Mouse (Mus musculus): ENCODE measurements at regions not wholly inside any gene's neighbourhood (a gene's known extent, or its start where the extent isn't known, plus 50 kb on each side); places are given as distances from the start of the nearest gene placed in this dataset.
"Not testable (repeated sequence)": the region's sequence is repeated elsewhere in the genome, so short reads cannot be mapped to it uniquely, and the experiment has no call there.

DNA sequence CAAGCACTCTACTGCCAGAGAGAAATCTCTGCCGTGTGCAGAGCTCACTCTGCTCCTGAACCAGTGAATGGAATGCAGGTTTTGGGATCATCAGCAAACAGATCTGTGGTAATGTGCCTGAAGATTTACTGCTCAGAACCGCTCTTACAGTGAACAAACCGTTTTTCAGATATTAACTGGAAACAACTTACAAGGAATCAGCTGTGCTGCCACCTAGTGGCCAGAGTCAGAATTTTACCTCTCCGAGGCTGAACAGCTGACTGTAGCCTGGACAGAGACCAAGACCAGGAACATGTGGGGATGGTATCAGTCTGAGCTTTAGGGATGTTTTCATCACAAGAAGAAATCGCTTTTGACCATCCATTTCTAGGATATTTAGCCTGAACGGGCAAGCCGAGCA is 65.3 kb downstream of the Gm15023 start:
- not testable (repeated sequence) for H3K27ac ChIP-seq (ENCODE audit: control insufficient read depth, insufficient read depth, low read length); H3K4me1 ChIP-seq (replicated peaks; ENCODE audit: control insufficient read depth, insufficient read depth, low read length); H3K27me3 ChIP-seq (ENCODE audit: control insufficient read depth, insufficient read depth, low read length); H3K4me3 ChIP-seq (ENCODE audit: control insufficient read depth, insufficient read depth, low read length); H3K36me3 ChIP-seq (ENCODE audit: control insufficient read depth, insufficient read depth, low read length)
- DNase-seq = peak; percentile 20
- WGBS = 20% methylated on average over 6 of the region's 7 CpGs

DNA sequence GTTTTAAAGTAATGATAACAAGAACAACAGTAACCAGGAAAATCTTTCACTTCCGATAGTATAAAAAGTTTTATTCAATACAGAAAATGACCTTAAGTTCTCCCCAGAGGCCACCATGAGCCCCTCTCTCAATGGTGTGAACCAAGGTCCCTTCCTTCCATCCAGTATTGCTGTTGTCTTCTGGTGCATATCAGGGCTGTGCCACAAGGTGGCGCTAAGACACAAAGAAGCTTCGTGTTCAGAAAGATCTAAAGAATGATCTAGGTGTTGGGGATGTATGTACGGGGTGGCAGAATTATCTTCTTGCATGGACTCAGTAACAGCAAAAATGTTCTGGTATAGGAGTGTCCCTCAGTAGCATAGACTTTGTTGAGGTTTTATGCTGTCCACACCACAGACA is 66.6 kb downstream of the Gm15023 start:
- H3K27ac ChIP-seq (ENCODE audit: control insufficient read depth, insufficient read depth, low read length); H3K36me3 ChIP-seq (ENCODE audit: control insufficient read depth, insufficient read depth, low read length); H3K27me3 ChIP-seq (ENCODE audit: control insufficient read depth, insufficient read depth, low read length); H3K4me3 ChIP-seq (ENCODE audit: control insufficient read depth, insufficient read depth, low read length); H3K4me1 ChIP-seq (replicated peaks; ENCODE audit: control insufficient read depth, insufficient read depth, low read length): not testable (repeated sequence)
- DNase-seq = peak; percentile 55
- 11% methylated on average over 4 of the region's 4 CpGs for WGBS

DNA sequence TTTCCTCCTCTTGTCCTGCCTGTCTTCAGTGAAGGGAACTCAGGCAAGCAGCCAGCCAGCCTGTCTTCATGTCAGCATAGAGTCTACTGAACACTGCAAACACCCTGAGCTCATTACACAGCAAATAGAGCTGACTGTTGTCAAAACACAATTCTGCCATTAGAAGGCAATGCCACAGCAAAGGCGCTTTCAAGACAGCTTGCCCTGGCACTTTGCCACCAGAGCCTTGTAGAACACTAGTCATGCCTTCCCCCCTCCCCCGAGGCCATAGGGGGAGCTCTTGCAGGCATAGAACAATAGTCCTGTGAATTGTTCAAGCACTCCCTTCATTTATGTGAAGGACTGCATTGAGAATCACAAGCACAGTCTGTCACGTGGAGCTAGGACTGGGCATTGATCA is 75.8 kb downstream of the Gm15023 start:
- TF ChIP-seq POLR2A (IDR thresholded peaks at IDR 0.05; ENCODE audit: control insufficient read depth, extremely low read depth, insufficient read depth, low read length, poor library complexity) (no peak), CTCF (IDR thresholded peaks at IDR 0.05; ENCODE audit: borderline replicate concordance, control insufficient read depth, extremely low read depth, insufficient read depth, low read length, poor library complexity) (no peak)
- H3K4me3 ChIP-seq (ENCODE audit: control insufficient read depth, insufficient read depth, low read length) = no peak overlapping the region
- no peaks in the 10 kb centered on the region for H3K27me3 ChIP-seq (ENCODE audit: control insufficient read depth, insufficient read depth, low read length)
- H3K27ac ChIP-seq (ENCODE audit: control insufficient read depth, insufficient read depth, low read length) = no peak overlapping the region
- no peak for DNase-seq
- no peaks in the 10 kb centered on the region for H3K4me1 ChIP-seq (replicated peaks; ENCODE audit: control insufficient read depth, insufficient read depth, low read length)
- no peaks in the 10 kb centered on the region for H3K36me3 ChIP-seq (ENCODE audit: control insufficient read depth, insufficient read depth, low read length)
- WGBS = 59% methylated on average over 3 of the region's 3 CpGs

DNA sequence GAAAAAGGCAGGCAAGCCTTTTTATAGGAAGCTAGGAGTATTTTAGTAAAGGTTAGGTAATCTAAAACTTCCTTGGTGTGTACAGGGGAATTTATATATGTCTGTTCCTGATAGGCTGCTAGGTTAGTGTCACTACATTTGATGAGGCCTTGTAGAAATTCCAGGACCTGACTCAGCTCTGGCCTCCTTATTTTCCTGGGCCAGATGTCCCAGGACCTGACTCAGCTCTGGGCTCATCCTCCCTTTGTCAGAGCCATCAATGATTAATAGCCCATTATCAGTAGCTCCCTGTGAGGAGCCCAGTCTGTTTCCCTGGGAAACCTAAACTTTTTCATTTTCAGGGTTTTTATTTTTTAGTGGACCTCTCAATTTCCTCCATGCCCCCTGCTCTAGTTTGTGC is 79.3 kb downstream of the Gm15023 start:
- Histone ChIP-seq H3K27me3 (ENCODE audit: control insufficient read depth, insufficient read depth, low read length) (no peaks in the 10 kb centered on the region), H3K27ac (ENCODE audit: control insufficient read depth, insufficient read depth, low read length) (no peak overlapping the region), H3K4me1 (replicated peaks; ENCODE audit: control insufficient read depth, insufficient read depth, low read length) (no peaks in the 10 kb centered on the region), H3K36me3 (ENCODE audit: control insufficient read depth, insufficient read depth, low read length) (no peaks in the 10 kb centered on the region), H3K4me3 (ENCODE audit: control insufficient read depth, insufficient read depth, low read length) (no peak overlapping the region)
- DNase-seq = no peak
- TF ChIP-seq POLR2A (IDR thresholded peaks at IDR 0.05; ENCODE audit: control insufficient read depth, extremely low read depth, insufficient read depth, low read length, poor library complexity) (no peak), CTCF (IDR thresholded peaks at IDR 0.05; ENCODE audit: borderline replicate concordance, control insufficient read depth, extremely low read depth, insufficient read depth, low read length, poor library complexity) (no peak)

DNA sequence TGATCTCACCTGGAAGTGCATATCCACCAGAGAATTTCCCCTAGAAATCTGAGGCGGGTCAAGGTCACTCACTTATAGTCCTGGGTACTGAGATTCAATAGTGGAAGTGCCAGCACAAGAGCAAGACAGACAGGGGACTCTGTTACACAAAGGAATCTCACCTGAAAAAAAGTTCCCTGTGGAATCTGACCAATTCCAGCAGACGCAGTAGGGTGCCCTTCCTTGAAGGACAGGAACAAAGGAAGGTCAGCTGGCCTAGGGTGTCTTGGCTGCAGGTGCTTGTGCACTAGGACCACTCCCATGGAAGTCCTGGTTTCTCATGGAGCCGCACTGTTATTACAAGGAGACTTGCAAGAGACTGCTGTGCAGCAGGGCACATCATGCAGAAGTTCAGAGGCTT is 81.2 kb downstream of the Gm15023 start:
- 87% methylated on average over 3 of the region's 3 CpGs for WGBS
- TF ChIP-seq POLR2A (IDR thresholded peaks at IDR 0.05; ENCODE audit: control insufficient read depth, extremely low read depth, insufficient read depth, low read length, poor library complexity) (no peak), CTCF (IDR thresholded peaks at IDR 0.05; ENCODE audit: borderline replicate concordance, control insufficient read depth, extremely low read depth, insufficient read depth, low read length, poor library complexity) (no peak)
- H3K4me1 ChIP-seq (replicated peaks; ENCODE audit: control insufficient read depth, insufficient read depth, low read length) = no peaks in the 10 kb centered on the region
- H3K36me3 ChIP-seq (ENCODE audit: control insufficient read depth, insufficient read depth, low read length) = no peaks in the 10 kb centered on the region
- H3K27me3 ChIP-seq (ENCODE audit: control insufficient read depth, insufficient read depth, low read length) = no peaks in the 10 kb centered on the region
- H3K27ac ChIP-seq (ENCODE audit: control insufficient read depth, insufficient read depth, low read length) = no peak overlapping the region
- H3K4me3 ChIP-seq (ENCODE audit: control insufficient read depth, insufficient read depth, low read length) = no peak overlapping the region
- no peak for DNase-seq

DNA sequence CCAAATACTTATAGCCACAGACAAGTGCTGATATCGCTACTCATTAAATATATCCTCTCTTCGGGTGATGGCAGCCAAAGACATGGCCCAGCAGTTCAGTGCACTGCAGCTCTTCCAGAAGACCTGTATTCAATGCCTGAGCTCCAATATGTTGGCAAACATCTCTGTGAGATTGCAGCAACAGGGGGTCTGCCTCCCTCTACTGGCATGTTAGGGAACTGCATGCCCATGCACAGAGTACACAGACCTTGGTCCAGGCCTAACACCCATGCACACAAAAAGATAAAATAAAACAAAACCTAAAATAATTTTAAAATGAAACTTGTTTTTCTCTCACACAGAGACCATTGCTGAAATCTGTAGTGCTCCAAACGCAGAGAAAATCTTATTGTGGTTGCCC is 82.1 kb upstream of the Zmat1 start:
- not testable (repeated sequence) for H3K27me3 ChIP-seq (ENCODE audit: control insufficient read depth, insufficient read depth, low read length); H3K36me3 ChIP-seq (ENCODE audit: control insufficient read depth, insufficient read depth, low read length); H3K4me3 ChIP-seq (ENCODE audit: control insufficient read depth, insufficient read depth, low read length); H3K27ac ChIP-seq (ENCODE audit: control insufficient read depth, insufficient read depth, low read length); H3K4me1 ChIP-seq (replicated peaks; ENCODE audit: control insufficient read depth, insufficient read depth, low read length)
- WGBS = 12% methylated on average over 2 of the region's 3 CpGs
- DNase-seq = peak; percentile 40

DNA sequence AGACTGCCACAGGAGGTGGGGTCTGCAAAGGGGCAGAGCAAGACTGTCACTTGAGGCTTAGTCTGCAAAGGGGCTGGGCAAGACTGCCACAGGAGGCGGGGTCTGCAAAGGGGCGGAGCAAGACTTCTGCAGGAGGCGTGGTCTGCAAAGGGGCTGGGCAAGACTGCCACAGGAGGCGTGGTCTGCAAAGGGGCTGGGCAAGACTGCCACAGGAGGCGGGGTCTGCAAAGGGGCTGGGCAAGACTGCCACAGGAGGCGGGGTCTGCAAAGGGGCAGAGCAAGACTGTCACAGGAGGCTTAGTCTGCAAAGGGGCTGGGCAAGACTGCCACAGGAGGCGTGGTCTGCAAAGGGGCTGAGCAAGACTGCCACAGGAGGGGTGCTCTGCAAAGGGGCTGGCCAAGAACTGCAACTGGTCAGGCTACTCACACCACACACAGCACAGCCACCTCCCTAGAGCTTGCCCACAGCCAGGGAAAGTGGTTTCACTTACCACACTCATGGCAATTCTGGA is 78.1 kb upstream of the Zmat1 start:
- not testable (repeated sequence) for H3K4me3 ChIP-seq (ENCODE audit: control insufficient read depth, insufficient read depth, low read length); DNase-seq; H3K4me1 ChIP-seq (replicated peaks; ENCODE audit: control insufficient read depth, insufficient read depth, low read length); H3K27ac ChIP-seq (ENCODE audit: control insufficient read depth, insufficient read depth, low read length); H3K27me3 ChIP-seq (ENCODE audit: control insufficient read depth, insufficient read depth, low read length); H3K36me3 ChIP-seq (ENCODE audit: control insufficient read depth, insufficient read depth, low read length)
- 77% methylated on average over 5 of the region's 7 CpGs for WGBS

DNA sequence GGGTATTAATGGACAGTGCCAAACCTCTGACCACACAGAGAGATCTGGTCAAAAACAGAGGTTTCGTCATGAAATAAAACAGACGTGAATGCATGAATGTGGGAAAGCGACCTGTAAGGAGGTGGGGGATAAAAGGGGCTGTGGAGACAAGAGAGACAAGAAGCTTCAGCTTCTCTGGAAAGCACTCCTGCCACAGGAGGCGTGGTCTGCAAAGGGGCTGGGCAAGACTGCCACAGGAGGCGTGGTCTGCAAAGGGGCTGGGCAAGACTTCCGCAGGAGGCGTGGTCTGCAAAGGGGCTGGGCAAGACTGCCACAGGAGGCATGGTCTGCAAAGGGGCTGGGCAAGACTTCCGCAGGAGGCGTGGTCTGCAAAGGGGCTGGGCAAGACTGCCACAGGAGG is 77.6 kb upstream of the Zmat1 start:
- H3K36me3 ChIP-seq (ENCODE audit: control insufficient read depth, insufficient read depth, low read length); H3K4me3 ChIP-seq (ENCODE audit: control insufficient read depth, insufficient read depth, low read length); H3K27me3 ChIP-seq (ENCODE audit: control insufficient read depth, insufficient read depth, low read length); H3K4me1 ChIP-seq (replicated peaks; ENCODE audit: control insufficient read depth, insufficient read depth, low read length); DNase-seq; H3K27ac ChIP-seq (ENCODE audit: control insufficient read depth, insufficient read depth, low read length): not testable (repeated sequence)
- 75% methylated on average over 4 of the region's 9 CpGs for WGBS

DNA sequence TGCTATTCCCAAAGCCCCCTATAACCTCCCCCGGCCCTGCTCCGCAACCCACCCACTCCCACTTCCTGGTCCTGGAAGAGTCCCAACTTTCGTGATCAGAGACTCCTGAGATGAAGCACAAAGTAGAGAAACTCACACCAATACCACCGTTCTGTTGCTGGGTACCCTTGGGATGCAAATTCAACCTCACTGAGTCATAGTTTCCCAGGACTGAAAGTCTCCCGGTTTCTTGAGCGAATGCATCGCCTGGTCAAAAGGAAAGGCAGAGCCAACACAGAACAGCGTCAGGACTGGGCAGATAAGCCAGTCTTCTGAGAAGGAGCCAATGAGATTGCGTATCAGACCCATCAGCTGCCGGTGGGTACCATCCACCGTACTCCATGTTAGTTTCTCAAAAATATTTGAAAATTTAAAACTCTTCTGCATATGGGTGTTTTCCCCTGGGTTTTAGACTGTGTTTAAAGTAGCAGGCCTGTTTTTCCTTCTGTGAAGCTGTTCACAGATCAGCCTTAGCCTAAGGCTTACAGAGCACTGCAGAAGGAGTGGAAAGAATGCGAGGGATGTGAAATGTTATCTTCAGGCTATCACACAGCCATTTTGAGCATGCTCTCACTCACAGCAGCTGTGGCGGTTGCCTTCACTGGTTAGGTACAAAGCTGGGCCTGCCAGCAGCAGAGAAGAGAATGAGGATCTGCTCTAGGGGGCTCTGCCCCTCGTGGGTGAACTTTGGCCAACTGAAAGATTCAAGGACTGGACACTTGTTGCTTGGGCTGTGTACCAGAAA is 77.0 kb upstream of the Zmat1 start:
- H3K4me3 ChIP-seq (ENCODE audit: control insufficient read depth, insufficient read depth, low read length); H3K27ac ChIP-seq (ENCODE audit: control insufficient read depth, insufficient read depth, low read length); H3K27me3 ChIP-seq (ENCODE audit: control insufficient read depth, insufficient read depth, low read length); H3K4me1 ChIP-seq (replicated peaks; ENCODE audit: control insufficient read depth, insufficient read depth, low read length); DNase-seq; H3K36me3 ChIP-seq (ENCODE audit: control insufficient read depth, insufficient read depth, low read length): not testable (repeated sequence)
- 91% methylated on average over 14 of the region's 14 CpGs for WGBS
